Mouse (Mus musculus): ENCODE measurements around the gene 9430097D07Rik.

9430097D07Rik gene

DNA sequence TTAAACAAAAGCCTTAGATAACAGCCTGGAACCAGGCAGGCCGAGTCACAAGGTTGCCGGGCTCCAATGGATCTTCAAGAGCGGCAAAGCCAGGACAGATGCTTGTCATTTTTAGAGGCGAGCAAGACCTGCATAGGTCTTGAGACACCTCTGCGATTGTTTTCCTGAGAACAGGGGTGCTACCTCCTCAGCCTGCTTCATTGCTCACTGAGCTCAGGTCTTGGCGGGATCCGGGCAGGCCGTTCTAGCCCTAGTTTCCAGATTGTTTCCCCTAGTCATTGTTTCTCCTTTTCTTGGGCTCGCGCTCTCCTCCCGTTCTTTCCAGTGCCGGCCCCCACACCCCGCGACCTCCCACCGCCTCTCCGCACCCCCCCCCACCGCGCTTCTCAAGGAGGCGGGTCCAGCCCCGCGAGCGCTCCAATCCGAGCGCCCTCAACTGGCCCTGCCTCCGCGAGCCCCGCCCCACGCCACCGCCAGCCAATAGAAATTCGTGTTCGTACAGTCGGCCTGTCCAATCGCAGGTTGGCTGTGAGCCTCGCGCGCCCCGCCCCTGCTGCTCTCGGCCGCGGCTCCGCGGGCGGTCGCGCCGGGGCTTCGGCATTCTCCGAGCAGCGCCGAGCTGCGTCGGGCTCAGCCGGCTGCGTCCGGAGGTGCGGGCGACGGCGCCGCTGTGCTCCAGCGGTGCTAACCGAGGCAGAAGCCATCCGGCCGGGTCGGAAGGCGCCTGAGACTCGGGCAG, 40.6 kb downstream of the 9430097D07Rik start, which contains the start of gene Fam102a:
Fam102a (plus strand) TSS at position 600 of the 739 bp plus-strand sequence.
- DNase-seq (ENCODE audit: low spot score in 2 of 2): peak; percentile 96 to 98

- peak; percentile 61 to 70 for DNase-seq (ENCODE audit: low spot score in 2 of 2)
Observed at GRCm38 (mm10) chr2:32534061-32534732, 41.3 kb downstream of the 9430097D07Rik start.

- no peak for DNase-seq (ENCODE audit: low spot score in 2 of 2)
Observed at GRCm38 (mm10) chr2:32533163-32533562, 42.3 kb downstream of the 9430097D07Rik start.

GRCm38 (mm10) chr2:32530479-32530878, 45.0 kb downstream of the 9430097D07Rik start:
- DNase-seq (ENCODE audit: low spot score in 2 of 2): no peak

- no peak for DNase-seq (ENCODE audit: low spot score in 2 of 2)
Observed at GRCm38 (mm10) chr2:32528326-32528725, 47.2 kb downstream of the 9430097D07Rik start.

- DNase-seq (ENCODE audit: low spot score in 2 of 2): no peak
Observed at GRCm38 (mm10) chr2:32527468-32527966, 48.0 kb downstream of the 9430097D07Rik start.

DNA sequence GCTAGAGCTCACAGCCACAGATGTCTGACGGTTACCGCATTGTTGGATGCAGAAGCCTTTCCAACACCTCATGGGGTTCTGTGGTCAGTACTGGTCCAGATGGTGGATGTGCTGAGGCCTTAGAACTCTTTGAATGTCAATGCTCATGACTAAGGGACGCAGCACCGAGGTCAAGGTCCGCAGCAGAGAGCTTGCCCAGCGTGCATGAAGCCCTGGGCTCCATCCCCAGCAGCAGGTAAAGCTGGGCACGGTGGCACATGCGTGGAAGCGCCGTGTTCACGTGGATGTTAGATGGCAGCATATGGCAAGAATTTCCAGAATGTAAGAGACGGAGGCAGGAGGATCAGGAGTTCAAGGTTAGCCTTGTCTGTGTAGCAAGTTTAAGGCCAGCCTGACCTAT, 49.7 kb downstream of the 9430097D07Rik start:
- no peak for DNase-seq (ENCODE audit: low spot score in 2 of 2)

DNA sequence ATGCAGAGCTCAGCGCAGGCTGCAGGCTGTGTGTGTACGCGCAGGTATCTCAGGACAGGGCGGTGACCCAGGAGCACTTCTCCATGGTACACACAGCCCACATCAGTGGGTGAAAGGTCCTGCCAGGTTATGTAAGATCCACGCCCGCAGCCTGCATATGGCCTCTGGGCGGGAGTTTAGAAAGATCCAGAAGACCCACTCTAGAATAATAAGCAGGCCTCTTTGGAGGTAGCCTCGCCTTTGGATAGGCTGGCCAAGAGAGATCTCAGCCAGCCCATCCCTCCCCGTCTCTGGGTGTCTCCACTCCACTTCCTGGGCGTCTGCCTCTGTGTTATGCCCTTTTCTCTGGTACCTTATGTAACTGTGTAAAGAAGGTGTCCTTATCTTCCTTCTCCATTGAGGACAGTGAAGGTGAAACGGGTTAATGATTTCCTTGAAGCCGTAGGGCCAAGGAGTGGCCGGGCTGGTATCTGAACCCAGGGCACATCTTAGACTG, 50.9 kb downstream of the 9430097D07Rik start:
- DNase-seq (ENCODE audit: low spot score in 2 of 2): no peak

Data from heart, adult 9 months (tissue).